Mouse (Mus musculus) T-helper 17 cell (primary cell): ENCODE measurements around the gene Pitpnm1.
"Not testable (repeated sequence)": the region's sequence is repeated elsewhere in the genome, so short reads cannot be mapped to it uniquely, and the experiment has no call there.

Source experiments
- in situ Hi-C, 2 experiments: fragments of 300-600 bp; cut with MboI, MseI; formaldehyde crosslinking; loops; 1 replicate in 1 of 2; 2 replicates in 1 of 2; pipeline ENCODE4 v1.15.1; 2025; ENCODE audit warnings: high pct_unique_total_duplicates in 2 of 2

Gene Pitpnm1

GRCm38 (mm10) chr19:4114551-4114950 is 14.8 kb downstream of the Pitpnm1 start:
- in situ Hi-C loops, result loop anchor here in 1 of 2 experiments (10.0 kb wide), 1 partner anchor 390 kb away; no protein-coding TSS in a partner anchor

- in situ Hi-C loops, result loop anchor here in 1 of 2 experiments (10.0 kb wide), 1 partner anchor 390 kb away; no protein-coding TSS in a partner anchor
Measured at GRCm38 (mm10) chr19:4115144-4115543, 15.3 kb downstream of the Pitpnm1 start.

- in situ Hi-C loops, result loop anchor here in 1 of 2 experiments (10.0 kb wide), 1 partner anchor 389 kb away; no protein-coding TSS in a partner anchor
Measured at GRCm38 (mm10) chr19:4115816-4116215, 16.0 kb downstream of the Pitpnm1 start.

GRCm38 (mm10) chr19:4117006-4117405 is 17.2 kb downstream of the Pitpnm1 start:
- in situ Hi-C loops, result loop anchor here in 1 of 2 experiments (10.0 kb wide), 1 partner anchor 388 kb away; no protein-coding TSS in a partner anchor

GRCm38 (mm10) chr19:4118350-4118749 is 18.6 kb downstream of the Pitpnm1 start:
- in situ Hi-C loops, result loop anchor here in 1 of 2 experiments (10.0 kb wide), 1 partner anchor 386 kb away; no protein-coding TSS in a partner anchor

- in situ Hi-C loops, result loop anchor here in 1 of 2 experiments (10.0 kb wide), 1 partner anchor 385 kb away; no protein-coding TSS in a partner anchor
Measured at GRCm38 (mm10) chr19:4119716-4120487, 20.1 kb downstream of the Pitpnm1 start.

- in situ Hi-C loops, result no loop called here
Measured at GRCm38 (mm10) chr19:4120496-4120895, 20.7 kb downstream of the Pitpnm1 start.

- in situ Hi-C loops, result no loop called here
Measured at GRCm38 (mm10) chr19:4121097-4121805, 21.5 kb downstream of the Pitpnm1 start.

- in situ Hi-C loops, result not testable (repeated sequence)
Measured at GRCm38 (mm10) chr19:4121896-4122295, 22.1 kb downstream of the Pitpnm1 start.

GRCm38 (mm10) chr19:4122411-4123370 is 22.9 kb downstream of the Pitpnm1 start:
- in situ Hi-C loops, result no loop called here

- in situ Hi-C loops, result no loop called here
Measured at GRCm38 (mm10) chr19:4124432-4124831, 24.6 kb downstream of the Pitpnm1 start.

- in situ Hi-C loops, result not testable (repeated sequence)
Measured at GRCm38 (mm10) chr19:4125268-4125667, 25.5 kb downstream of the Pitpnm1 start.

- in situ Hi-C loops, result no loop called here
Measured at GRCm38 (mm10) chr19:4125741-4126696, 26.2 kb downstream of the Pitpnm1 start, which contains the start of gene Aip. Aip (minus strand) TSS chr19:4125858.

GRCm38 (mm10) chr19:4126759-4127495 is 27.1 kb downstream of the Pitpnm1 start:
- in situ Hi-C loops, result no loop called here

GRCm38 (mm10) chr19:4129462-4129861 is 29.7 kb downstream of the Pitpnm1 start:
- in situ Hi-C loops, result no loop called here

- in situ Hi-C loops, result no loop called here
Measured at GRCm38 (mm10) chr19:4130106-4130505, 30.3 kb downstream of the Pitpnm1 start.

- in situ Hi-C loops, result no loop called here
Measured at GRCm38 (mm10) chr19:4131075-4131474, 31.3 kb downstream of the Pitpnm1 start.

GRCm38 (mm10) chr19:4131768-4132167 is 32.0 kb downstream of the Pitpnm1 start:
- in situ Hi-C loops, result no loop called here

- in situ Hi-C loops, result no loop called here
Measured at GRCm38 (mm10) chr19:4134354-4134753, 34.6 kb downstream of the Pitpnm1 start.
